Mouse (Mus musculus) midbrain, embryonic 13.5 days (tissue): ENCODE data around the gene 6030452D12Rik. TPM values are rescaled to one million over a fixed set of nuclear protein-coding genes. Genes with fewer than 3 reads are reported as not detected.

Source experiments
- ATAC-seq: fragments of 200-750 bp; cut with Nextera tagmentation; 2 replicates; pipeline ENCODE4 v1.8.0; 2017; ENCODE audit warnings: mild to moderate bottlenecking, moderate TSS enrichment, moderate library complexity
- H3K27ac ChIP-seq: fragments of 300-500 bp; sonication (generic); 2 replicates; pipeline ENCODE4 v1.5.1; 2015; ENCODE audit warnings: inconsistent platforms, mild to moderate bottlenecking, moderate library complexity
- H3K27me3 ChIP-seq: fragments of 300-500 bp; sonication (generic); 2 replicates; pipeline ENCODE4 v1.6.1; 2015; ENCODE audit warnings: mild to moderate bottlenecking, inconsistent platforms
- H3K36me3 ChIP-seq: fragments of 300-500 bp; sonication (generic); 2 replicates; pipeline ENCODE4 v1.6.1; 2015; ENCODE audit warnings: mild to moderate bottlenecking, inconsistent platforms
- H3K4me1 ChIP-seq: fragments of 300-500 bp; sonication (generic); replicated peaks from 2 replicates; pipeline ENCODE4 v1.6.1; 2015; ENCODE audit warnings: inconsistent platforms
- H3K4me2 ChIP-seq: fragments of 300-500 bp; sonication (generic); replicated peaks from 2 replicates; pipeline ENCODE4 v1.6.1; 2015; ENCODE audit warnings: moderate library complexity, mild to moderate bottlenecking, inconsistent platforms
- H3K4me3 ChIP-seq: fragments of 300-500 bp; sonication (generic); replicated peaks from 2 replicates; pipeline ENCODE4 v1.5.1; 2015; ENCODE audit warnings: mild to moderate bottlenecking, inconsistent platforms
- H3K9ac ChIP-seq: fragments of 300-500 bp; sonication (generic); replicated peaks from 2 replicates; pipeline ENCODE4 v1.6.1; 2015; ENCODE audit warnings: mild to moderate bottlenecking, inconsistent platforms
- H3K9me3 ChIP-seq: fragments of 300-500 bp; sonication (generic); 2 replicates; pipeline ENCODE4 v1.6.1; 2016; ENCODE audit warnings: mild to moderate bottlenecking, inconsistent platforms
- WGBS: fragments of 180-500 bp; shearing (Covaris S2); methylation state at CpG from one replicate; pipeline ENCODE4 v1.1.7; 2015; 5-methylcytosine and 5-hydroxymethylcytosine counted together
- polyA plus RNA-seq: library from polyadenylated mRNA; unstranded; fragments of >200 nt; fragmentation: Nextera tagmentation; extraction: Ambion mirVana; gene quantifications from 2 replicates; pipeline ENCODE4 v1.2.1, GENCODE M21; 2015

Gene 6030452D12Rik
- not detected in 2 replicates for polyA plus RNA-seq

DNA sequence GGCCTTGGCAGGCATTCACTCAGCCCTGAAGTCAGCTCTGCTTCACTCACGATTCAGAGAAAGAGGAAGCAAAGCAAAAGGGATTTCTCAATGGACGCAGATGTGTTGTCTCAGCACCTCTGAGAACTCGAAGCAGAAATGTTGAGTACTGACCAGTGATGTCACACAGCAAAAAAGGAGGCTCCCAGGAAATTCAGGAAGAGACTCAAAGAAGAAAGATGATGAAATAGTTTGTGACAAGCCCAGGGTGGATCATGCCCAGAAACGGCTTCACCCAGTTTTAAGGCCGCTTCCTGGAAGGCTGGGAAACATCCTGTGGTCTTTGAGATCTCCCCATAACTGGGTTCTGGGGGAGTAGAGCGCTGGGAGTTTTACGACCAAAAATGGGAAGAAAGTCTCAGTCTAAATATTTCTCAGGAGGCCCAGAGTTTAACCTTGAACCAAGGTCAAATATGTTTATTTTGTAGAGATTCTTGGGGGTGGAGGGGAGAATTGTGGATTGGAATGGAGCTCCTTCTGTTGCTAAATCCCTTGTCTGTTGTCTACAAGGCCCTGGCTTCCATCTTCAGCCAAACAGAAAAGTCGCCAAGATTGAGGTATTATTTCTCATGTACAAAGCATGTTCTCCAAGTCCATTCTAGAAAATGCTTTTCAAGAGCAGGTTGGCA is at the start of gene 6030452D12Rik:
6030452D12Rik (plus strand) TSS at position 505 of the 668 bp plus-strand sequence.
- H3K27ac ChIP-seq, result no peak within 1 kb of the TSS
- ATAC-seq, result no peak
- H3K27me3 ChIP-seq, result no peaks in the 10 kb centered on the region
- no peak within 1 kb of the TSS for H3K9ac ChIP-seq
- no peak within 1 kb of the TSS for H3K4me2 ChIP-seq
- H3K36me3 ChIP-seq, result no peaks in the 10 kb centered on the region
- WGBS, result 84% methylated on average over 8 of the region's 8 CpGs
- H3K4me1 ChIP-seq, result no peaks in the 10 kb centered on the region
- no peaks in the 10 kb centered on the region for H3K9me3 ChIP-seq
- no peak within 1 kb of the TSS for H3K4me3 ChIP-seq

DNA sequence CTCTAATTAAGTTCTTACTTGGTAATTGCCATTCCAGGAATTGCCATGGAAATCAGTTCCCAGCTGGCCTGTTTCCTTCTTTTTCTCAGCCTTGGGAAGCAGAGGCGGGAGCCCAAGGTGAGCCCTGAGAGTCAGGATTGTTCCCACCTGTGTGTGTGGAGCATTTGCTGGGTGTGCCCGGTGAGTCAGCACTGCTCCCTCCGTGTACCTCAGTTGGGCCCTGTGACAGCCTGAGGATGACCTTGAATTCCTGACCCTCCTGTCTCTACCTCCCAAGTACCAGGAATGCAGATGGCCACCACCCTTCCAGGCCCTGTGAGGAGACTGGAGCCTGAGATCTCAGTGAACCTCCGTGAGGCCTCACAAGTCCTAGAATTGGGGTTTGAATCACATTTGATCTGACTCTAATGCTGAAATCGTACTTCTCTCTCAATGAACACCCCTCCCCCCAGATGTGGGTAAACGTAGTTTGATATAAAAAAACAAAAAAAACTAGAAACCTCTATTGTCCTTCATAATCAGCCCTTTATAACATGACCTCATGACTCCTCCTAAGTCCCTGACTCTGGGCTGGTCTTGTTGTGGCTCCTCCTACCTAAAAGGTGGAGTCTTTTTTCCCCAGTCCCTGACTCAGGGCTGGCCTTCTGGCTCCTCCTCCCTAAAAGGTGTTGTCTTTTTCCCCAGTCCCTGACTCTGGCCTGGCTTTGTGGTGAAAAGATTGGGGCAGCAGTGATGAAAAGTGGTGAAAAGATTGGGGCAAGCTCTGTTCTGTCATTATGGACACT is 48.8 kb upstream of the 6030452D12Rik start:
- no peak overlapping the region for H3K27ac ChIP-seq
- no peak overlapping the region for H3K4me3 ChIP-seq
- 76% methylated on average over 6 of the region's 6 CpGs for WGBS
- H3K36me3 ChIP-seq, result no peaks in the 10 kb centered on the region
- ATAC-seq, result no peak
- no peaks in the 10 kb centered on the region for H3K9me3 ChIP-seq
- H3K4me1 ChIP-seq, result no peaks in the 10 kb centered on the region
- H3K4me2 ChIP-seq, result no peak overlapping the region
- H3K27me3 ChIP-seq, result no peaks in the 10 kb centered on the region
- H3K9ac ChIP-seq, result no peak overlapping the region

DNA sequence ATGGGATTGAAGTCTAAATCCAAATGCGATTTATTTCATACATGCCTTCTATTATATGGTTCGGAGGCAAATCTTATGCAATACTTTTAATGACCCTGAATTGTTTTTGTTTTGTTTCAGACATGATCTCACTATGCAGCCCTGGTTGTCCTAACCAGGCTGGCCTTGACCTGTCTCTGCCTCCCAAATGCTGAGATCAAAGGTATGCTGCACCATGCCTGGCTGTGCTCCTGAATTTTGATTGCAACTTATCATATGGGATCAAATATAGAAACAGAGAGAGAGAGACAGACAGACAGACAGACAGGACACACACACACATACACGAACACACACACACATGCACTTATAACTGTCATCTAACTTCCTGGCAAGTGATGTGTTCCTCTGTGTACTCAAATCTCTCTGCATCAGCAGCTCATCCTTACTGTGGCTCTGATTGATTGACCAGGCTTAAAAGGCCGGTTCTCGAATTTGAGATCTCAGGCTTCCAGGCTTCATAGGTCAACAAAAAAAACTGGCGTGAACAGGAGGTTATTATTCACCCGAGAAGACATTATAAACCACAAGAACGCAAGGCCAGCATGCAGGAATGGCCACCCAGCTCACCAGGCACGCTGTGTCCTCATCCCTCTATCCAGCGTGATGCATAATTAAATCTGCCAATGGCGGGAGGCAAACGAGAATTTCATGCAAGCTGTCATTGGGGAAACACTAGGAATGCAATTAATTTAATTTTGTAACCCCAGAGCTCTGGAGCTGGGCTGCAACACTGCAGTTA is 47.4 kb upstream of the 6030452D12Rik start:
- Histone ChIP-seq H3K27me3 (no peaks in the 10 kb centered on the region), H3K9ac (no peak overlapping the region), H3K36me3 (no peaks in the 10 kb centered on the region), H3K27ac (no peak overlapping the region), H3K4me3 (no peak overlapping the region), H3K4me2 (no peak overlapping the region), H3K9me3 (no peaks in the 10 kb centered on the region), H3K4me1 (no peaks in the 10 kb centered on the region)
- 71% methylated on average over 12 of the region's 12 CpGs for WGBS
- ATAC-seq, result no peak

DNA sequence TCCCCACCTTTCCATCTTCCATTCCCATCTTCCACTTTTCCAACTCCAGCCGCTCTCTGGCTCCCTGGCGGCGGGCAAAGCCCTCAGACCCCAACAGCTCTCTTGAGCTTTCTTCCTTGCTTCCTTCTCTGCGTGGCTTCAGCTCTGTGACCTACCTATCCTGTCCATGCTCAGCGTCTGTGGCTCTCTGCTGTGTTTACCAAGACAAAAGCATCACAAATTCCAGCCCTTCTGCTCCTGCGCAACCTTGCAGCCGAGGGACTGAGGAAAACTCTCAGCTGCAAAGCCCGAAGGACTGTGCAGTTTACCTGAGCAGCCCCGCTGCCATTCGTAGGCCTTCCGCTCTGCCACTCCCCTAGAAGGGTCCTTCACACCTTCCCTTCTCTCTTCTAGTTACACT is 46.3 kb upstream of the 6030452D12Rik start:
- no peaks in the 10 kb centered on the region for H3K4me1 ChIP-seq
- WGBS, result 77% methylated on average over 11 of the region's 11 CpGs
- no peak overlapping the region for H3K4me3 ChIP-seq

DNA sequence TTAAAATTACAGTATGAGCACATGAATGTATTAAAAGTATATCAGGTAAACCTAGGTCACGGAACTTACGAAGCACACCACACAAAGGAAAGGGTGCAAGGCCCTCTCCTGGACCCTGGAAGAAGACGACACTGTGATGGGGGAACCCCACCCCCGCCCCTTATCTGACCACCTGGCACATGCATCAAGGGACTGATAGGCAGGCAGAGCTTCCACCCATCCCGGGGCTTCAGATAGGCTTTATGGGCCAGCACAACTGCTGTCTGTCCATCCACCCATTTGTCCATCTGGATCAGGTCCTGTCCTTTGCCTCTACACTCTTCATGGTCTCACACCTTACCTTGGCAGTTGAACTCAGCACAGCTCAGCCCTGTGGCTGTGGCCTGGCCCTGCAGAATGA is 38.2 kb upstream of the 6030452D12Rik start:
- WGBS, result 80% methylated on average over 5 of the region's 5 CpGs
- ATAC-seq, result no peak
- no peaks in the 10 kb centered on the region for H3K9me3 ChIP-seq
- H3K27ac ChIP-seq, result no peak overlapping the region
- H3K4me3 ChIP-seq, result no peak overlapping the region
- no peaks in the 10 kb centered on the region for H3K4me1 ChIP-seq
- no peaks in the 10 kb centered on the region for H3K27me3 ChIP-seq
- no peak overlapping the region for H3K9ac ChIP-seq
- H3K36me3 ChIP-seq, result no peaks in the 10 kb centered on the region
- H3K4me2 ChIP-seq, result no peak overlapping the region

More for the DNA sequence above, 46.3 kb upstream of the 6030452D12Rik start:
- H3K4me2 ChIP-seq, result no peak overlapping the region
- no peaks in the 10 kb centered on the region for H3K36me3 ChIP-seq
- H3K27me3 ChIP-seq, result no peaks in the 10 kb centered on the region
- H3K9me3 ChIP-seq, result no peaks in the 10 kb centered on the region
- no peak overlapping the region for H3K27ac ChIP-seq
- no peak for ATAC-seq
- no peak overlapping the region for H3K9ac ChIP-seq

DNA sequence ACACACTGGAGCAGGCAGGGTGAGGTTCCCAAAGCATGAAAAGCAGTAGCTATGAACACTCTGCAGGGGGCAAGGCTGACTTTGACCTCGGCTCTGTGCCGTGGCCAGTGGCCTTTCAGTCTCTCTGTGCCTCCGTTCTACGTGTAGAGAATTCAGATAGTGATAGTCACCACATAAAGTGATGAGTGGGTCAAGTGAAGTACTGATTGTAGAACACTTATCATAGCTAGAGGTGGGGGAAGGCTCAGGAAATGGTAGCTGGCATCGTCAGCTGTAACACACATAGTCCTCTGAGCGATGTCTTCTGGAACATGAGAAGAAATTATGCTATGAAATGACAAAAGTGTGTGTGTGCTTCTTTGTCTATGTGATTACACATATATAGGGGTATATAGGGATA is 36.5 kb upstream of the 6030452D12Rik start:
- Histone ChIP-seq H3K4me1 (no peaks in the 10 kb centered on the region), H3K27me3 (no peaks in the 10 kb centered on the region), H3K9ac (no peak overlapping the region), H3K9me3 (no peaks in the 10 kb centered on the region), H3K27ac (no peak overlapping the region), H3K4me2 (no peak overlapping the region), H3K4me3 (no peak overlapping the region), H3K36me3 (no peaks in the 10 kb centered on the region)
- no peak for ATAC-seq
- 82% methylated on average over 6 of the region's 6 CpGs for WGBS

DNA sequence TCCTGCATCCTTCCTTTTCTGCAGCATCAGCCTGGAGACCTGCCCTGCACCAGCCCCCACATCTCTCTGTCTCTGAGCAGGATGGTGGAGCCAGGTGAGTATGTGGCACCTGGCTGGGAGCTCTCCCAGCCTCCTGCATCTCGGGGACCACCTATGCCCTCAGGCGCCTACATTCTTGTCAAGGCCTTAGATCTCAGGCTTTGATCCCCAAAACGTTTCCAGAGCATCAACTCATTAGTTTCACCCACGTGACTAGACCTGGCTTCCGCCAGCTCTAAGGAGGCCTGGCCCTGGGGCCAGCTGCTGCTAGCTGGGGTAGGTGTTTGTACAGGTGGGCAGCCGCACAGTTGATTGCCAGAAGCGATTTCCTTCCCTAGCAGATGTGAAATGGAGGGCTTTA is 30.8 kb upstream of the 6030452D12Rik start:
- no peak for ATAC-seq
- 63% methylated on average over 7 of the region's 7 CpGs for WGBS
- no peaks in the 10 kb centered on the region for H3K36me3 ChIP-seq

DNA sequence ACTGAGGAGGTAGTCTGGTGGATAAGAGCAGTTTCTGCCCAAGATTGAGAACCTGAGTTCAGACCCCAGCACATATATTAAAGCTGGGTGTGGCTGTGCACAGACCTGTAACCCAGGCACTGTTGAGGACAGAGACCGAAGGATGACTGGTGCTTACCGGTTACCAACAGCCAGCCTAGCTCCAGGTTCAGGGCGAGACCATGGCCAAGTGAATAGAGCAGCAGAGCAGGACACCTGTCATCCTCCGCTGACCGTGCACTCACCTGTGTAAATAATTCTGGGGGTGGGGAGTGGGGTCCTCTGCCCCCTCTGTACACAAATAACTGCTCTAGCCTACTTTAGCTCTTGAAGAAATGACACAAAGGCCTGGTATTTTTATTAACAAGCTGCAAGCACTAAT is 26.3 kb upstream of the 6030452D12Rik start:
- Histone ChIP-seq H3K4me3 (no peak overlapping the region), H3K9me3 (no peaks in the 10 kb centered on the region), H3K4me2 (no peak overlapping the region), H3K27ac (no peak overlapping the region), H3K4me1 (no peaks in the 10 kb centered on the region), H3K9ac (no peak overlapping the region), H3K27me3 (0 out of 2 replicates have a peak, but pooled peaks cover 3% of the 10 kb centered on the region), H3K36me3 (no peaks in the 10 kb centered on the region)
- WGBS, result 93% methylated on average over 5 of the region's 5 CpGs
- ATAC-seq, result no peak

More for the DNA sequence above, 30.8 kb upstream of the 6030452D12Rik start:
- Histone ChIP-seq H3K4me3 (no peak overlapping the region), H3K27ac (no peak overlapping the region), H3K9ac (no peak overlapping the region), H3K4me2 (no peak overlapping the region), H3K27me3 (0 out of 2 replicates have a peak, but pooled peaks cover 3% of the 10 kb centered on the region), H3K9me3 (no peaks in the 10 kb centered on the region), H3K4me1 (no peaks in the 10 kb centered on the region)

DNA sequence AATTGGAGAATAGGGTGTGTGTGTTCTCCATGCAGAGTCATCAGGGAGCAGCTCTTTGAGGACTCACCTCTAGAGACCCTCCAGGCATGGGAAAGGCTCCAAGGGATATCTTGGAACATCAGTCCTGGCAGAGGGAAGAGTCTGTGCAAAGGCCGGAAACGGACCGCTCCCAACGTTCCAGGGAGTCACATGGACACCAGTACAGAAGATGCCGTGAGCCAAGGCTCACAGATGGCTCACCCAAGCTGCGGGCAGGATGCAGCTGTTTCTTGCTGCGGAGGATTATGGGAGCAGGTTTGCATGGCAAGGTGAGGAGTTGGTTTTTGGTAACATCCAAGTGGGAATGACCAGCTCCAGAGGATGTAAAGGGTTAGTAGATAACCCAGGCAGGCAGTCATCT is 3.9 kb downstream of the 6030452D12Rik start:
- Histone ChIP-seq H3K9me3 (no peaks in the 10 kb centered on the region), H3K9ac (no peak overlapping the region), H3K27ac (no peak overlapping the region), H3K36me3 (no peaks in the 10 kb centered on the region), H3K4me1 (peaks cover 15% of the 10 kb centered on the region), H3K4me2 (no peak overlapping the region), H3K27me3 (peaks cover 29% of the 10 kb centered on the region), H3K4me3 (no peak overlapping the region)
- 92% methylated on average over 7 of the region's 7 CpGs for WGBS
- no peak for ATAC-seq

DNA sequence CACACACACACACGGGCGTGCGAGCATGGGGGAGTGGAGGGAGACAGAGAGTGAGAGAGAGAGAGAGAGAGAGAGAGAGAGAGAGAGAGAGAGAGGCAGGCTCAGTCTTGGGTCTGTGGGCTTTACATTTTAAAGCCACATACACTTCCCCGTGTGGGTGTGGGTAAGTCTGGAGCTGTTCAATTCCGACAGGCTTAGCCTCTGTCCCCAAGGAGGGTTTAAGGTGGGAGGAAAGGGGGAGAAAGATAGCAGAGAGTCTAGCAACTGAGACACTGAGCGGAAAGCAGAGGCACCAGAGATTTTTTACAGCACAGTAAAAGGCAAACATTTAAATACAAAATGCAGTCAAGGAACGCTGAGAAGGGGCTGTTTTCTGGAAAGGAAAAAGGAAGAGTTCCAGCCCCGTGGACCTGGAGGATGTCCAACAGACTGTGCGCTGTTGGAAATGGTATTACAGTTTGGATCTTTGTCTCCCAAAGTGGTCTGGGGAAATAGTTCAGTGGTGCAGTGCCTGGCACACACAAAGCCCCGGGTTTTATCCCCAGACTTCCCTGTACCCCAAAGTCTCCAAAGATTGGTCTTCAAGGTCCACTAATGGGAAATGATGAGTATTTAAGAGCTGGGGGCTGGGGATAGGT is 5.1 kb downstream of the 6030452D12Rik start:
- H3K27me3 ChIP-seq, result peaks cover 41% of the 10 kb centered on the region
- H3K4me3 ChIP-seq, result no peak overlapping the region
- H3K4me2 ChIP-seq, result no peak overlapping the region
- ATAC-seq, result no peak
- WGBS, result 67% methylated on average over 10 of the region's 10 CpGs
- no peak overlapping the region for H3K9ac ChIP-seq
- H3K27ac ChIP-seq, result no peak overlapping the region
- peaks cover 19% of the 10 kb centered on the region for H3K4me1 ChIP-seq
- H3K36me3 ChIP-seq, result no peaks in the 10 kb centered on the region
- H3K9me3 ChIP-seq, result no peaks in the 10 kb centered on the region

DNA sequence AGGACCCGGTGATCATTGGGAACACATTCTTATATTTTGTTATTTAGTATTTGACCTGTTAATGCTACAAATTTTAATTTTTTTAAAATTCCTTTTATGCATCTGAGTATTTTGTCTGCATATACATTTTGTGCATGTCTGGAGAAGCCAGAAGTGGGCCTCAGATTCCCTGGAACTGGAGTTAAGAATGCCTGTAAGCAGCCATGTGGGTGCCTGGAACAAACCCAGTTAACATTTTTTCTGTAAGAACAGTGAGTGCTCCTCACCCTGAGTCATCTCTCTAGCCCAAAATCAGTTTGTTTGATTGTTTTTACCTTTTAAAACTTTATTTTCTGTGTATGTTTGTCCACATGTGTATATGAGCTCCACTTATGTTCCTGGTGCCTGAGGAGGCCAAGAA is 5.8 kb downstream of the 6030452D12Rik start:
- H3K27me3 ChIP-seq, result peaks cover 47% of the 10 kb centered on the region
- no peak overlapping the region for H3K4me2 ChIP-seq
- no peaks in the 10 kb centered on the region for H3K9me3 ChIP-seq
- WGBS, result 91% methylated on average over 1 of the region's 1 CpGs
- H3K4me1 ChIP-seq, result peaks cover 26% of the 10 kb centered on the region
- no peak overlapping the region for H3K9ac ChIP-seq
- H3K27ac ChIP-seq, result no peak overlapping the region
- no peak overlapping the region for H3K4me3 ChIP-seq
- no peaks in the 10 kb centered on the region for H3K36me3 ChIP-seq
- no peak for ATAC-seq
